Mouse (Mus musculus): ENCODE data around the gene Hsf2bp. TPM values are rescaled to one million over a fixed set of nuclear protein-coding genes. Genes with fewer than 3 reads are reported as not detected.
A peak's percentile ranks its signal among the peaks of the same experiment; 100 is the strongest.

Gene Hsf2bp
- polyA plus RNA-seq, 1 experiment from 2014 or later = 0.78 TPM

DNA sequence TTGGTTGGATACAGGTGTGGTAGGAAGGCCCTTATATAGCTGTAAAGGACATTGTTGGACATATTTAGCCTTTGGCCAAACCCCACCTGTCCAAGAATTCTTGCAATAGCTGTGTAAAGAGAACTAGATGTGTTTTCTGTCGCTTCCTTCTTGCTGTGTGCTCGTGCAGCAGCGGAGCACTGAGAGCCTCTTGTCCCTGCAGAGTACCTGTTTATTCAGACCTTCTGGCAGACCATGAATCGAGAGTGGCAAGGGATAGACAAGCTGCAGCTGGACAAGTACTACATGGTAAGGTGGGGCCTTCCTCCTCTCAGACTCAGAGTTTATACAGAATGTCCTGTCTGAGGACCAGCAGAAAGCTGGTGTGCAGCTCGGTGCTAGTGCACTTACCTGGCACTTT is 12.2 kb upstream of the Hsf2bp start:
- H3K36me3 ChIP-seq (ENCODE audit: control insufficient read depth, insufficient read depth, low read length) = peaks cover 55% of the 10 kb centered on the region

DNA sequence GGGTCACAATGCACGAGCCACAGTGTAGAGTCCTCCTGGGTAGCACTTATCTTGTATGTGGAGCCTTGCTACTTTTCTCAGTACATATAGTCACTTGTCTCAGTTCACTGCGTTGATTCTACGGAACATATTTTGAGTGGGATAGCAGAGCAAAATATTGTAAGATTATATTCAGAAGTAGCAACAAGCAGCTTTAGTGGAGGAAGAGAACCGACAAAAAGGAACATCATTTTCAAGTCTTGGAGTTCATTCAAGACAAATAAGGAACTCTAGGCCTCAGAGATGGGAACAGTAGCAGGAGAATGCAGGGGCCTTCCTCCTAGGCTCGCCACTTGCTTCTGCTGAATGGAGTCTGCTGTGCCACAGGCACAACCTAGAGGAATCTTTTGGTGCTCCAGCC is 10.4 kb upstream of the Hsf2bp start:
- H3K27me3 ChIP-seq (ENCODE audit: control insufficient read depth, insufficient read depth, low read length) = no peaks in the 10 kb centered on the region
- WGBS = 92% methylated on average over 5 of the region's 5 CpGs
- peaks cover 40% of the 10 kb centered on the region for H3K36me3 ChIP-seq (ENCODE audit: control insufficient read depth, insufficient read depth, low read length)
- no peak overlapping the region for H3K4me3 ChIP-seq (ENCODE audit: low read depth, low read length)
- no peak overlapping the region for H3K4me2 ChIP-seq (replicated peaks; ENCODE audit: low read depth, low read length)
- no peak overlapping the region for H3K9ac ChIP-seq (replicated peaks; ENCODE audit: low read depth, low read length)
- H3K4me1 ChIP-seq (ENCODE audit: control insufficient read depth, insufficient read depth, low read length) = no peaks in the 10 kb centered on the region
- no peak for ATAC-seq (ENCODE audit: insufficient number of reproducible peaks, insufficient read depth, low FRiP score, low read depth)
- no peaks in the 10 kb centered on the region for H3K9me3 ChIP-seq (ENCODE audit: control insufficient read depth, low read depth, low read length)
- H3K27ac ChIP-seq (ENCODE audit: low read length) = no peak overlapping the region

More for the DNA sequence above, 12.2 kb upstream of the Hsf2bp start:
- 68% methylated on average over 5 of the region's 5 CpGs for WGBS
- H3K27me3 ChIP-seq (ENCODE audit: control insufficient read depth, insufficient read depth, low read length) = no peaks in the 10 kb centered on the region
- no peak for ATAC-seq (ENCODE audit: insufficient number of reproducible peaks, insufficient read depth, low FRiP score, low read depth)
- no peaks in the 10 kb centered on the region for H3K9me3 ChIP-seq (ENCODE audit: control insufficient read depth, low read depth, low read length)
- no peak overlapping the region for H3K9ac ChIP-seq (replicated peaks; ENCODE audit: low read depth, low read length)
- H3K4me2 ChIP-seq (replicated peaks; ENCODE audit: low read depth, low read length) = no peak overlapping the region
- H3K27ac ChIP-seq (ENCODE audit: low read length) = no peak overlapping the region
- H3K4me3 ChIP-seq (ENCODE audit: low read depth, low read length) = no peak overlapping the region
- H3K4me1 ChIP-seq (ENCODE audit: control insufficient read depth, insufficient read depth, low read length) = no peaks in the 10 kb centered on the region

DNA sequence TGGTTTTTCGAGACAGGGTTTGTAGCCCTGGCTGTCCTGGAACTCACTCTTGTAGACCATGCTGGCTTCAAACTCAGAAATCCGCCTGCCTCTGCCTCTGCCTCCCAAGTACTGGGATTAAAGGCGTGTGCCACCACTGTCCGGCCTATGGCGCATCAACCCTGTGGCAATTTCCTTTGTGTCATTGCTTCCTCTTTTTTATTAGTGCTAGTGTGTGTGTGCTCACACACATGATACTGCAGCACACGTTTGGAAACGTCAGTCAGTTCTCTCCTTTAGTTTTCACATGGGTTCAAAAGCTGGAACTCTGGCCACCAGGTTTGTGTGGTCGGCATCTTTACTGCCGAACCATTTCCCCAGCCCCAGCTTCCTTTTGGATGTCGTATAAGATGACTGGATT is 4.1 kb upstream of the Hsf2bp start:
- ATAC-seq (ENCODE audit: insufficient number of reproducible peaks, insufficient read depth, low FRiP score, low read depth) = no peak
- no peak overlapping the region for H3K4me3 ChIP-seq (ENCODE audit: low read depth, low read length)
- H3K4me2 ChIP-seq (replicated peaks; ENCODE audit: low read depth, low read length) = no peak overlapping the region
- H3K27ac ChIP-seq (ENCODE audit: low read length) = no peak overlapping the region
- H3K4me1 ChIP-seq (ENCODE audit: control insufficient read depth, insufficient read depth, low read length) = peaks cover 13% of the 10 kb centered on the region; the same call in 1 of the 2 replicates
- no peaks in the 10 kb centered on the region for H3K36me3 ChIP-seq (ENCODE audit: control insufficient read depth, insufficient read depth, low read length)
- H3K9me3 ChIP-seq (ENCODE audit: control insufficient read depth, low read depth, low read length) = no peaks in the 10 kb centered on the region
- H3K9ac ChIP-seq (replicated peaks; ENCODE audit: low read depth, low read length) = no peak overlapping the region
- no peaks in the 10 kb centered on the region for H3K27me3 ChIP-seq (ENCODE audit: control insufficient read depth, insufficient read depth, low read length)
- WGBS = 83% methylated on average over 10 of the region's 10 CpGs

DNA sequence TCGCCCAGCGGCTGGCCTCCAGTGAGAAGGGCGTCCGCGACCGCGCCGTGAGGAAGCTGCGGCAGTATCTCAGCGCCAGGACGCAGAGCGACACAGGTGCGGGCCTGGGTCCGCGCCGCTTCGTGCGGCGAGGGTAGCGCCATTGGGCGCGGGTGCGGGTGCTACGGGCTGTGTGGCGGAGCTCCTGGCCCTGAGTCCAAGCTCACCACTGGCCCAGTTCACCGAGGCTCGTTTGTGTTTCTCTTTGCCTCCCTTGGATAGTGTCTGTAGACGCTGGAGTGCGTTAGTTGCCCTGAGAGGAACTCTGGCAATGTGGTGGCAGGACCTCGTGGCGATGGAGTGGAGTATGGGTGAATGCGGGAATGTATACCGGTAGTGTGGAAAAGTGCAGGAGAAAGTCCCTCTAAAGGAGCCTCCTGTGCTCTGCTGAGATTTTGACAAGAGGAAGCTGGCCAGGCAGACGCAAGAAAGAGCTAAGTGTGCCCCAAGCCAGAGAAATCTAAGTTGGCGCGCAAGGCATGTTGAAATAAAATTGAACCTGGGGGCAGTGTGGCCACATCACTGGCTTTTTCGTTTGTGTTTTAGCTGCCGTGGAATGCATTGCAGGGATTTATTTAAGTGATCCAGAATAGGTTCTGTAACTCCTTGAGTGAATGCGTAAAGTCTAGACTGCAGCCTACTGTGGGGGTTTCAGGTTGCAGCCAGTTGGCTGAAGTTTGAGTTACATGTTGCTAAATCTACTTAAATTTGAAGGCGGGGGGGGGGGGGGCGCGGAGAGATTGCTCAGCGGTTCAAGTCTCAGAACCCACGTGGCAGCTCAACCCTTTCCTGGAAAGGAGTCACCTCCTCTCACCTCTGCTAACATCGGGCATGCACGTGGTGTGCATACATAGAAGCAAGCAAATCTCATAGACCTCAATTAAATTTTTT is 625 bp upstream of the Hsf2bp start:
- Histone ChIP-seq H3K27ac (ENCODE audit: low read length) (peak overlapping the region; percentile 81), H3K4me1 (ENCODE audit: control insufficient read depth, insufficient read depth, low read length) (peaks cover 13% of the 10 kb centered on the region; the same call in 1 of the 2 replicates), H3K4me2 (replicated peaks; ENCODE audit: low read depth, low read length) (peak overlapping the region; percentile 85), H3K4me3 (ENCODE audit: low read depth, low read length) (peak overlapping the region; percentile 94), H3K9ac (replicated peaks; ENCODE audit: low read depth, low read length) (peak overlapping the region; percentile 58), H3K36me3 (ENCODE audit: control insufficient read depth, insufficient read depth, low read length) (no peaks in the 10 kb centered on the region), H3K27me3 (ENCODE audit: control insufficient read depth, insufficient read depth, low read length) (no peaks in the 10 kb centered on the region), H3K9me3 (ENCODE audit: control insufficient read depth, low read depth, low read length) (no peaks in the 10 kb centered on the region)
- peak; percentile 48 for ATAC-seq (ENCODE audit: insufficient number of reproducible peaks, insufficient read depth, low FRiP score, low read depth)
- under 1% methylated on average over 46 of the region's 46 CpGs for WGBS

- Histone ChIP-seq H3K36me3 (ENCODE audit: control insufficient read depth, insufficient read depth, low read length) (no peaks in the 10 kb centered on the region), H3K4me2 (replicated peaks; ENCODE audit: low read depth, low read length) (no peak overlapping the region), H3K4me3 (ENCODE audit: low read depth, low read length) (no peak overlapping the region), H3K27ac (ENCODE audit: low read length) (no peak overlapping the region), H3K27me3 (ENCODE audit: control insufficient read depth, insufficient read depth, low read length) (no peaks in the 10 kb centered on the region), H3K9me3 (ENCODE audit: control insufficient read depth, low read depth, low read length) (no peaks in the 10 kb centered on the region), H3K9ac (replicated peaks; ENCODE audit: low read depth, low read length) (no peak overlapping the region), H3K4me1 (ENCODE audit: control insufficient read depth, insufficient read depth, low read length) (peaks cover 13% of the 10 kb centered on the region; the same call in 1 of the 2 replicates)
- no peak for ATAC-seq (ENCODE audit: insufficient number of reproducible peaks, insufficient read depth, low FRiP score, low read depth)
- 84% methylated on average over 23 of the region's 23 CpGs for WGBS
Observed at GRCm38 (mm10) chr17:32034322-32034721, 1.8 kb downstream of the Hsf2bp start.

DNA sequence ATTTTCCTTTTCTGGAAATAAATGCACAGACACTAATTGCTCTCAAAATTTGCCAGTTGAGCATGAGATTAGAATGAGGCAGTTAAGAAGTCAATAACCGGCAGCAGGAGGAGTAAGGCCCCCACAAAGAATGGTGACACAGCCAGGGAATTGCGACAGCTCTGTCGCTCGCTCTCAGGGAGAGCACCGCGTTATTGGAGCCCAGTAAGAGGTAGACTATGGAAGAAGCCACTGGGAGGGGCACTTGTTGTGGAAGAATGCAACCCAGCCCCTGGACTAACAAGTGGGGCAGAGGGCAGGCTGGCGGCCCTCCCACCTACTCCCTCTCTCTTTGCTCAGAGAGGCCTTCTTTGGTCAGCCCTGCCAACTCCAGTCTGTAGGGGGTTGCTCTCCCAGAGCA is 4.5 kb downstream of the Hsf2bp start:
- Histone ChIP-seq H3K27me3 (ENCODE audit: control insufficient read depth, insufficient read depth, low read length) (no peaks in the 10 kb centered on the region), H3K27ac (ENCODE audit: low read length) (no peak overlapping the region), H3K9me3 (ENCODE audit: control insufficient read depth, low read depth, low read length) (no peaks in the 10 kb centered on the region), H3K4me2 (replicated peaks; ENCODE audit: low read depth, low read length) (no peak overlapping the region), H3K4me1 (ENCODE audit: control insufficient read depth, insufficient read depth, low read length) (no peaks in the 10 kb centered on the region), H3K36me3 (ENCODE audit: control insufficient read depth, insufficient read depth, low read length) (no peaks in the 10 kb centered on the region), H3K9ac (replicated peaks; ENCODE audit: low read depth, low read length) (no peak overlapping the region), H3K4me3 (ENCODE audit: low read depth, low read length) (no peak overlapping the region)
- ATAC-seq (ENCODE audit: insufficient number of reproducible peaks, insufficient read depth, low FRiP score, low read depth) = no peak
- WGBS = 53% methylated on average over 7 of the region's 7 CpGs

DNA sequence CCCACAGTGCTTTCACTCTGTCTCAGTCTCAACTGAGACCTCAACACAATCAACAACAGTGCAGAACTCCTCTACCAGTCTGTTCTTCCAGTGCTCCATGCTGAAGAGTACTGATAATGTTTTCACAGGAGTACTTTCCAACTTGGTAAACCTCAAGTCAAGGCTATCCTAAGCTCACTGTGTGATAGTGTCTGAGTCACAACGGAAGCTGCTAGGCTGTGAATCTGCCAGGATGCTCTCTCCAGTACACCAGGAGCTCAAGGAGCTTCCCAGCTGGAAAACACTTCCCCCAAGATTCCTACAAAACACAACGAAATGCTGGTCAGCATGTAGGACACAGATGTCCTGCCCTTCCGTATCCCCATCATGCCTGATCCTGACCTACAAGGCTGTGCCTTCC is 7.8 kb downstream of the Hsf2bp start:
- ATAC-seq (ENCODE audit: insufficient number of reproducible peaks, insufficient read depth, low FRiP score, low read depth) = no peak
- Histone ChIP-seq H3K27me3 (ENCODE audit: control insufficient read depth, insufficient read depth, low read length) (no peaks in the 10 kb centered on the region), H3K4me3 (ENCODE audit: low read depth, low read length) (no peak overlapping the region), H3K9me3 (ENCODE audit: control insufficient read depth, low read depth, low read length) (no peaks in the 10 kb centered on the region), H3K4me1 (ENCODE audit: control insufficient read depth, insufficient read depth, low read length) (no peaks in the 10 kb centered on the region), H3K9ac (replicated peaks; ENCODE audit: low read depth, low read length) (no peak overlapping the region), H3K4me2 (replicated peaks; ENCODE audit: low read depth, low read length) (no peak overlapping the region), H3K27ac (ENCODE audit: low read length) (no peak overlapping the region), H3K36me3 (ENCODE audit: control insufficient read depth, insufficient read depth, low read length) (no peaks in the 10 kb centered on the region)
- WGBS = 82% methylated on average over 3 of the region's 3 CpGs

DNA sequence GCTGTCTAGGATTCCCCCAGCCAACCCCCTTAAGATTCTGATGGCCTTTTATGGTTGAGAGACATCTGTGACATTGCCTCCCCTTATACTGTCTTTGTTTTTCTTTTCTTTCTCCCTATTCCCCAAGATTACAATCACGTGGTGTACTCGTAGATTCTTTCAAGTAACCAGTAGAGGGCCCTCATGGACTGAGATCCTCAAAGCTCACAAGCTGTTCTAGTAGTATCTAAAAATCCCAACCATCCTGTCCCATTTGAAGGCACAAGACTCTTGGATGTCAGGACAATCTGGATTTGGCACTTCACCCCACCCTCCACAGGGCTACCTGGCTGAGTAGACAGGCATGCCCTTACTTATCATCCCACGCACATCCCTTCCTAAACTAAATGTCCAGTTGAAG is 8.5 kb downstream of the Hsf2bp start:
- WGBS = 33% methylated on average over 3 of the region's 3 CpGs
- no peaks in the 10 kb centered on the region for H3K36me3 ChIP-seq (ENCODE audit: control insufficient read depth, insufficient read depth, low read length)
- H3K9ac ChIP-seq (replicated peaks; ENCODE audit: low read depth, low read length) = no peak overlapping the region
- no peak overlapping the region for H3K4me2 ChIP-seq (replicated peaks; ENCODE audit: low read depth, low read length)
- H3K4me1 ChIP-seq (ENCODE audit: control insufficient read depth, insufficient read depth, low read length) = no peaks in the 10 kb centered on the region
- H3K27me3 ChIP-seq (ENCODE audit: control insufficient read depth, insufficient read depth, low read length) = no peaks in the 10 kb centered on the region
- H3K9me3 ChIP-seq (ENCODE audit: control insufficient read depth, low read depth, low read length) = no peaks in the 10 kb centered on the region
- H3K27ac ChIP-seq (ENCODE audit: low read length) = peak overlapping the region; percentile 10; the same call in 1 of the 2 replicates
- no peak for ATAC-seq (ENCODE audit: insufficient number of reproducible peaks, insufficient read depth, low FRiP score, low read depth)
- H3K4me3 ChIP-seq (ENCODE audit: low read depth, low read length) = no peak overlapping the region

All from stomach, embryonic 14.5 days (tissue).